Mouse (Mus musculus) limb, embryonic 11.5 days (tissue): ENCODE results near the gene 4921507P07Rik. TPM values are rescaled to one million over a fixed set of nuclear protein-coding genes. Genes with fewer than 3 reads are reported as not detected.

Experiments
- ATAC-seq: fragments of 200-750 bp; cut with Nextera tagmentation; 2 replicates; pipeline ENCODE4 v1.8.0; 2017; ENCODE audit warnings: low read depth; ENCODE audit not compliant: insufficient number of reproducible peaks, low FRiP score, low TSS enrichment
- DNase-seq: peaks from one replicate; pipeline ENCODE4 v3.0.0-alpha.2; 2015; ENCODE audit warnings: low spot score
- H3K27ac ChIP-seq: fragments of 300-500 bp; sonication (generic); replicated peaks from 2 replicates; pipeline ENCODE4 v1.5.1; 2014; ENCODE audit warnings: low read depth, mild to moderate bottlenecking, low read length
- H3K27me3 ChIP-seq: fragments of 300-500 bp; sonication (generic); 2 replicates; pipeline ENCODE4 v1.6.1; 2014; ENCODE audit warnings: mild to moderate bottlenecking, low read length, mixed read lengths; ENCODE audit not compliant: control insufficient read depth, insufficient read depth
- H3K36me3 ChIP-seq: fragments of 300-500 bp; sonication (generic); 2 replicates; pipeline ENCODE4 v1.6.1; 2014; ENCODE audit warnings: mild to moderate bottlenecking, low read length, moderate library complexity, mixed read lengths; ENCODE audit not compliant: control insufficient read depth, insufficient read depth
- H3K4me1 ChIP-seq: fragments of 300-500 bp; sonication (generic); 2 replicates; pipeline ENCODE4 v1.6.1; 2014; ENCODE audit warnings: low read length, mixed read lengths; ENCODE audit not compliant: control insufficient read depth, insufficient read depth
- H3K4me2 ChIP-seq: fragments of 300-500 bp; sonication (generic); 2 replicates; pipeline ENCODE4 v1.6.1; 2014; ENCODE audit warnings: low read depth, mild to moderate bottlenecking, moderate library complexity; ENCODE audit not compliant: severe bottlenecking
- H3K4me3 ChIP-seq: fragments of 300-500 bp; sonication (generic); 2 replicates; pipeline ENCODE4 v1.5.1; 2014; ENCODE audit warnings: low read depth, low read length
- H3K9ac ChIP-seq: fragments of 300-500 bp; sonication (generic); 2 replicates; pipeline ENCODE4 v1.6.1; 2014; ENCODE audit warnings: mild to moderate bottlenecking, low read length
- H3K9me3 ChIP-seq: fragments of 300-500 bp; sonication (generic); 2 replicates; pipeline ENCODE4 v1.6.1; 2016; ENCODE audit warnings: low read length; ENCODE audit not compliant: control insufficient read depth
- WGBS: fragments of 180-500 bp; shearing (Covaris S2); extraction: QIAGEN DNeasy Blood & Tissue Kit; methylation state at CpG from one replicate; pipeline ENCODE4 v1.1.7; 2014; 5-methylcytosine and 5-hydroxymethylcytosine counted together
- polyA plus RNA-seq: library from polyadenylated mRNA; unstranded; fragments of >200 nt; fragmentation: Nextera tagmentation; extraction: Ambion mirVana; gene quantifications from 2 replicates; pipeline ENCODE4 v1.2.1, GENCODE M21; 2014

The 4921507P07Rik gene
- polyA plus RNA-seq, 1 experiment from 2014 or later = 0.75 TPM

GRCm38 (mm10) chr6:50531920-50532319, 64.5 kb downstream of the 4921507P07Rik start:
- Histone ChIP-seq H3K9me3 (no peaks in the 10 kb centered on the region), H3K9ac (no peak overlapping the region), H3K36me3 (no peaks in the 10 kb centered on the region), H3K27me3 (no peaks in the 10 kb centered on the region), H3K4me3 (no peak overlapping the region), H3K4me1 (0 out of 2 replicates have a peak, but pooled peaks cover 3% of the 10 kb centered on the region), H3K4me2 (no peak overlapping the region), H3K27ac (no peak overlapping the region)
- 70% methylated on average over 8 of the region's 8 CpGs for WGBS
- DNase-seq (no peak), ATAC-seq (no peak)

- H3K4me1 ChIP-seq = 0 out of 2 replicates have a peak, but pooled peaks cover 3% of the 10 kb centered on the region
- no peak overlapping the region for H3K27ac ChIP-seq
- DNase-seq (no peak), ATAC-seq (no peak)
- H3K4me3 ChIP-seq = no peak overlapping the region
- H3K9me3 ChIP-seq = no peaks in the 10 kb centered on the region
- 82% methylated on average over 3 of the region's 3 CpGs for WGBS
- no peaks in the 10 kb centered on the region for H3K27me3 ChIP-seq
- H3K9ac ChIP-seq = no peak overlapping the region
- H3K4me2 ChIP-seq = no peak overlapping the region
- no peaks in the 10 kb centered on the region for H3K36me3 ChIP-seq
Observed at GRCm38 (mm10) chr6:50531003-50531402, 65.4 kb downstream of the 4921507P07Rik start.

- DNase-seq = no peak
- Histone ChIP-seq H3K27me3 (no peaks in the 10 kb centered on the region), H3K9ac (no peak overlapping the region), H3K36me3 (no peaks in the 10 kb centered on the region), H3K4me3 (no peak overlapping the region), H3K4me2 (no peak overlapping the region), H3K27ac (no peak overlapping the region), H3K4me1 (0 out of 2 replicates have a peak, but pooled peaks cover 3% of the 10 kb centered on the region), H3K9me3 (no peaks in the 10 kb centered on the region)
- 89% methylated on average over 11 of the region's 11 CpGs for WGBS
- ATAC-seq = no peak
Observed at GRCm38 (mm10) chr6:50529194-50529593, 67.2 kb downstream of the 4921507P07Rik start.

- DNase-seq (no peak), ATAC-seq (no peak)
- Histone ChIP-seq H3K27me3 (no peaks in the 10 kb centered on the region), H3K36me3 (no peaks in the 10 kb centered on the region), H3K9ac (no peak overlapping the region), H3K4me1 (0 out of 2 replicates have a peak, but pooled peaks cover 3% of the 10 kb centered on the region), H3K9me3 (no peaks in the 10 kb centered on the region), H3K27ac (no peak overlapping the region), H3K4me2 (no peak overlapping the region), H3K4me3 (no peak overlapping the region)
- WGBS = 61% methylated on average over 9 of the region's 9 CpGs
Observed at GRCm38 (mm10) chr6:50527416-50527815, 69.0 kb downstream of the 4921507P07Rik start.

- 27% methylated on average over 7 of the region's 7 CpGs for WGBS
- Histone ChIP-seq H3K4me3 (no peak overlapping the region), H3K4me1 (no peaks in the 10 kb centered on the region), H3K9ac (no peak overlapping the region), H3K27ac (no peak overlapping the region), H3K27me3 (no peaks in the 10 kb centered on the region), H3K4me2 (no peak overlapping the region), H3K36me3 (no peaks in the 10 kb centered on the region), H3K9me3 (no peaks in the 10 kb centered on the region)
- peak; percentile 79 for DNase-seq
- ATAC-seq = no peak
Observed at GRCm38 (mm10) chr6:50526597-50527024, 69.8 kb downstream of the 4921507P07Rik start.

GRCm38 (mm10) chr6:50525846-50526245, 70.6 kb downstream of the 4921507P07Rik start:
- no peaks in the 10 kb centered on the region for H3K27me3 ChIP-seq
- H3K4me2 ChIP-seq = no peak overlapping the region
- DNase-seq = no peak
- H3K4me1 ChIP-seq = no peaks in the 10 kb centered on the region
- H3K9ac ChIP-seq = no peak overlapping the region
- WGBS = 81% methylated on average over 8 of the region's 8 CpGs
- H3K9me3 ChIP-seq = no peaks in the 10 kb centered on the region
- ATAC-seq = no peak
- H3K4me3 ChIP-seq = no peak overlapping the region
- no peaks in the 10 kb centered on the region for H3K36me3 ChIP-seq
- H3K27ac ChIP-seq = no peak overlapping the region

- ATAC-seq = no peak
- Histone ChIP-seq H3K4me3 (no peak overlapping the region), H3K4me1 (no peaks in the 10 kb centered on the region), H3K36me3 (no peaks in the 10 kb centered on the region), H3K4me2 (no peak overlapping the region), H3K9me3 (no peaks in the 10 kb centered on the region), H3K27me3 (no peaks in the 10 kb centered on the region), H3K9ac (no peak overlapping the region), H3K27ac (no peak overlapping the region)
- no peak for DNase-seq
- 94% methylated on average over 10 of the region's 10 CpGs for WGBS
Observed at GRCm38 (mm10) chr6:50524261-50524896, 72.1 kb downstream of the 4921507P07Rik start.
